Mouse (Mus musculus): ENCODE measurements around the gene Noc2l.

GRCm38 (mm10) chr4:156200623-156201475, 35.0 kb upstream of the Noc2l start, which contains the start of gene Isg15:
- no peak for TF ChIP-seq CEBPB (IDR thresholded peaks at IDR 0.05; ENCODE audit: insufficient read depth, poor library complexity, severe bottlenecking)
- no peak for TF ChIP-seq MYOD1 (IDR thresholded peaks at IDR 0.05; ENCODE audit: control insufficient read depth in 1 of 3, insufficient read length in 2 of 3, low read depth in 2 of 3)
- peak; percentile 33 for TF ChIP-seq POLR2A (IDR thresholded peaks at IDR 0.05; ENCODE audit: insufficient read length, low read depth)
- no peak for TF ChIP-seq E2F4 (IDR thresholded peaks at IDR 0.05; ENCODE audit: insufficient read depth)
- no peak for TF ChIP-seq MAX (IDR thresholded peaks at IDR 0.05; ENCODE audit: low read depth)
- TF ChIP-seq POLR2AphosphoS2 (IDR thresholded peaks at IDR 0.05; ENCODE audit: insufficient read length, low read depth) = no peak
- no peak for TF ChIP-seq USF1 (IDR thresholded peaks at IDR 0.05; ENCODE audit: low read depth)
- TF ChIP-seq MYOG (IDR thresholded peaks at IDR 0.05; ENCODE audit: control insufficient read depth in 1 of 3, insufficient read depth in 1 of 3, insufficient read length in 2 of 3, low read depth in 2 of 3) = no peak
- no peak for TF ChIP-seq REST (IDR thresholded peaks at IDR 0.05; ENCODE audit: insufficient read depth, insufficient read length)
- TF ChIP-seq TCF12 (IDR thresholded peaks at IDR 0.05; ENCODE audit: insufficient read depth, poor library complexity, severe bottlenecking) = no peak
- no peak for TF ChIP-seq SRF (IDR thresholded peaks at IDR 0.05; ENCODE audit: control insufficient read depth, insufficient read length, low read depth)
